Mouse (Mus musculus) frontal cortex, adult (tissue): Measurements from ENCODE around the gene Agxt.

Experiments used
- ATAC-seq: cut with Nextera tagmentation; 2 replicates; pipeline ENCODE4 v1.9.2; 2017; ENCODE audit warnings: mild to moderate bottlenecking, moderate library complexity, mixed read lengths; ENCODE audit not compliant: low TSS enrichment

Agxt gene

GRCm38 (mm10) chr1:93135036-93135526 lies at the start of gene Agxt:
Gene Agxt, plus strand, starts transcription at chr1:93135240.
- ATAC-seq, result no peak

GRCm38 (mm10) chr1:93092582-93092981 lies 42.5 kb upstream of the Agxt start:
- ATAC-seq, result no peak

GRCm38 (mm10) chr1:93098956-93099355 lies 36.1 kb upstream of the Agxt start:
- ATAC-seq, result no peak

- ATAC-seq, result no peak
These were observed 34.8 kb upstream of the Agxt start for GRCm38 (mm10) chr1:93100243-93100575.

- ATAC-seq, result peak; percentile 30
These were observed 34.2 kb upstream of the Agxt start for GRCm38 (mm10) chr1:93100576-93101491.

GRCm38 (mm10) chr1:93101571-93102061 lies 33.4 kb upstream of the Agxt start, which contains the start of gene Kif1a:
Gene Kif1a, minus strand, starts transcription at chr1:93101951.
- ATAC-seq, result peak; percentile 86

GRCm38 (mm10) chr1:93102700-93103099 lies 32.3 kb upstream of the Agxt start:
- ATAC-seq, result no peak

- peak; percentile 100 for ATAC-seq
These were observed 20.2 kb upstream of the Agxt start for GRCm38 (mm10) chr1:93114713-93115463.

GRCm38 (mm10) chr1:93115471-93115870 lies 19.6 kb upstream of the Agxt start:
- ATAC-seq, result no peak

GRCm38 (mm10) chr1:93118816-93119215 lies 16.2 kb upstream of the Agxt start:
- no peak for ATAC-seq

- ATAC-seq, result no peak
These were observed 11.7 kb upstream of the Agxt start for GRCm38 (mm10) chr1:93123179-93123854.

- no peak for ATAC-seq
These were observed 11.0 kb upstream of the Agxt start for GRCm38 (mm10) chr1:93124066-93124465.

- ATAC-seq, result no peak
These were observed 9.8 kb upstream of the Agxt start for GRCm38 (mm10) chr1:93125256-93125655.

GRCm38 (mm10) chr1:93128209-93128608 lies 6.8 kb upstream of the Agxt start:
- no peak for ATAC-seq

GRCm38 (mm10) chr1:93128710-93129349 lies 6.2 kb upstream of the Agxt start:
- peak; percentile 97 for ATAC-seq

- ATAC-seq, result peak; percentile 18; the same call in 1 of the 2 replicates
These were observed 4.6 kb upstream of the Agxt start for GRCm38 (mm10) chr1:93130242-93130983.

GRCm38 (mm10) chr1:93132676-93133075 lies 2.4 kb upstream of the Agxt start:
- ATAC-seq, result no peak

GRCm38 (mm10) chr1:93138534-93138933 lies 3.5 kb downstream of the Agxt start:
- ATAC-seq, result no peak

- peak; percentile 98 for ATAC-seq
These were observed 4.7 kb downstream of the Agxt start for GRCm38 (mm10) chr1:93139713-93140112.

GRCm38 (mm10) chr1:93142871-93143270 lies 7.8 kb downstream of the Agxt start:
- no peak for ATAC-seq

GRCm38 (mm10) chr1:93144176-93144575 lies 9.1 kb downstream of the Agxt start:
- ATAC-seq, result no peak
